Mouse (Mus musculus) cerebellum, adult (tissue): ENCODE measurements at regions not wholly inside any gene's neighbourhood (a gene's known extent, or its start where the extent isn't known, plus 50 kb on each side); places are given as distances from the start of the nearest gene placed in this dataset.

ENCODE experiments used
- ATAC-seq: cut with Nextera tagmentation; 2 replicates; pipeline ENCODE4 v1.9.2; 2017; ENCODE audit warnings: mild to moderate bottlenecking, moderate library complexity, mixed read lengths; ENCODE audit not compliant: insufficient number of reproducible peaks, low FRiP score, low TSS enrichment

GRCm38 (mm10) chr14:67181586-67181985, 1172.6 kb upstream of the Gulo start:
- ATAC-seq, result no peak

- ATAC-seq, result no peak
Measured at GRCm38 (mm10) chr14:67179549-67179948, 1170.5 kb upstream of the Gulo start.

DNA sequence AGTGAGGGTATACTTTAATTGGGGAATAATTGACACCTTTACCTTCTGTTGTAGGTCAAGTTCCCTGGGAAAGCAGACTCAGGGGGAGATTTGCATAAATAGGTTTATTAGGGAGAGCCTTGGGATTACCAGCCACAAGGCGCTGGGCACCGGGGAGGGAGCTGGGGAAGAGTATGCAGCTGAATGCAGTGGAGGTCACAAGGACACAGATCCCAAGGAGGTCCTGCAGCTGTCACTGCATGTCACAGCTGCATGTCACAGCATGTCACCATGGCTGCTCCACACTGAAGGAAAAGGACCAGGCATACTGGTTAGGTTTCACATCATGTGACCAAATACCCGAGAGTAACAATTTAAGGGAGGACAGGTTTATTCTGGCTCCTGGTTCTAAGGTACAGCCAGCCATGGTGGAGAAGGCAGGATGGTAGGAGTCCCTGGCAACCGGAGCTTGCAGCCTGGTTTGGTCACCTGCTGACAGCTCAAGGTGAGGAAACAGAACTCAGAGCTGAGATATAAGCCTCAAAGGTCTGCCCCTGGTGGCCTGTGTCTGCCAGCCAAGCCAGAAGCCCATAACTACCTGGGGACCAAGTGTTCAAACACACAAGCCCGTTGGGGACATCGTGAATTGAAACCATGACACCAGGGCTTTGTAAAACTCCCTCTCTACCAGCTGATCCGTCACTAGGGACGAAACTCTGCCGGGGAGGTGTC, 1169.5 kb upstream of the Gulo start:
- ATAC-seq, result no peak

GRCm38 (mm10) chr14:67176672-67177071, 1167.7 kb upstream of the Gulo start:
- no peak for ATAC-seq

GRCm38 (mm10) chr14:67176100-67176499, 1167.1 kb upstream of the Gulo start:
- no peak for ATAC-seq

- no peak for ATAC-seq
Measured at GRCm38 (mm10) chr14:67174929-67175328, 1165.9 kb upstream of the Gulo start.

DNA sequence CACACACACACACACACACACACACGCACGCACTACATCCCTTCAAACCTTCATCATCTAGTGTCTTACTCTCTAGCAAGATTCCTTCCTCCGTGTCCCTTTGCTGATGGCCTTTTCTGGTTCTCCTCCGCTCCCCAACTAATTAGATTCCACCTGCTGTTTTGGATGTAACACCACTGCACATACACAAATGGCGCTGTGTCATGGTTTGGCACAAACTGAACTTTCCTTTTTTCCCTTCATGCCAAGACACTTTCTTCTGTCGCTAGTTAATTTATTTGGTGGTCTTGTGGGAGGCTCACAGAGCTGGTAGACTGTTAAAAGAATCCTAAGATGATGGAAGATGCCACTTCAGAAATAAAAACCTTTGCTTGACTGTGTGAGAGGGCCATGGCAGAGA, 1161.8 kb upstream of the Gulo start:
- no peak for ATAC-seq

DNA sequence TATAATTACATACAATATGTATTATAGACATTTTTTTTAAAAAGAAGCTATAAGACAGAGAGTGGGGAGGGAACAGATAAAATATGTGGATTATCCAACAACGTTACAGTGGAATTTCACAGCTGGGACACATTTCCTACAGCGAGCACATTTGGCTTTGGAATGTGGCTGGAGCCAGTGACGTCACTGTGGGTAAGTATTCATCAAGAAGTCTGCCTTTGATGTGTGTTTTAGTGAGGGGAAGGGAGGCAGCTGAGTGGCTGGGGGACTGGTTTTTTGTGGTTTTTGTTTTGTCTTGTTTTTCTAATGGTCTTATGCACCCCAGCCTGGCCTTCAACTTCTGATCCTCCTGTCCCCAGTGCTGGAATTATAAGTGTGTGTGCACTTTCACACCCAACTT, 1161.2 kb upstream of the Gulo start:
- ATAC-seq, result no peak

GRCm38 (mm10) chr14:67169201-67169600, 1160.2 kb upstream of the Gulo start:
- no peak for ATAC-seq

DNA sequence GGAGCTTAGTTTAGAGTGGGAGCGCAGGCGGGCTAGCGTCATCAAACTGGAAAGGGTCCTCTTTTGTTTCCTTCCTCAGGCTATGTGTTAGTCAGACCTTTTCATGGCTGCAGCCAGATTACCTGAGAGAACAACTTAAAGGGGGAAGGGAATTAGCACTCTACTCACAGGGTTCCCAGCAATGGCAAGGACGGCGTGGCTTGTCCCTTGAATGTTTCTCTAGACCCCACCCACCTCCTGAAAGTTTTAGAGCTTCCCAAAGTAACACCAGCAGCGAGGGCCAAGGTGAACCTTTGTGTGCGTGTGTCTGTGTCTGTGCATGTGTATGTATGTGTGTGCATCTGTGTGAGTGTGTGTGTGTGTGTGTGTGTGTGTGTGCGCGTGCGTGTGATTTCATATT, 1151.0 kb upstream of the Gulo start:
- no peak for ATAC-seq

DNA sequence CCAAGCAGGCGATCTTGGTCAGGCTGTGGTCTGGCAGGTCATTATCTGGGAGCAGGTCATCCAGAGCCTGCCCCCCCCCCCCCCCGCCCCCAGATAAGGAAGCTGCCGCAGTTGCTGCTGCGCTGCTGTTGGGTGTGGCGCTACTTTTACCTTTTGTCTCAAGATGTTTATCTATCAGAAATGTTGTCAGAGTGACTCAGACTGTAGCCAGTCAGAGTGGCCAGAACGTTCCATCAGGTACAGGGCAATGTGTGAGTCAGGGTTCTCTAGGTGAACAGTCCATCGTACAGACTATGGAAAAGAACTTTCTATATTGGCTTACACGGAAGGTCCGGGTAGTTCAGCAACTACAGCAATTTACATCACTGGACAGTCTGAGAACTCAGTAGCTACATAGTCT, 1149.9 kb upstream of the Gulo start:
- no peak for ATAC-seq

- peak; percentile 74 for ATAC-seq
Measured at GRCm38 (mm10) chr14:67156366-67156765, 1147.4 kb upstream of the Gulo start.

DNA sequence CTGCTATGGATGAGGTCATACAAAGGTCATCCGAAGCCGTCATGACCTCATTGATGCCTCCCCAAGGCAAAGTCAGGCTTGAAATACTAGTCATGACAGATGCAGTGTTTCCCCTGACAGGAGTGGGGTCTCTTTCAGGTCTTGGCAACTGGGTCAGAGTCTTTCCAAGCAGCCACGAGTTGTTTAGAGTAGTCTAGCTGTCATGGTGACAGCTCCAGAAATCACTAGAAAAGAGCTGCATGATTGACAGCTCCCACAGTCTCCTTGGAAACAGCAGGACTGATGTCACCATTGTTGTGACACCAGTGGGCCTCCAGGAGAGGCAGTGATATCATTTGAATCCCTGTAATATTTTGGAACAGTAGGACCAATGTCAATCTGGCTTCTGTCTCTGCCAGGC, 1144.6 kb upstream of the Gulo start:
- no peak for ATAC-seq

- no peak; the same call in 1 of the 2 replicates for ATAC-seq
Measured at GRCm38 (mm10) chr14:67149961-67150471, 1141.0 kb upstream of the Gulo start.

DNA sequence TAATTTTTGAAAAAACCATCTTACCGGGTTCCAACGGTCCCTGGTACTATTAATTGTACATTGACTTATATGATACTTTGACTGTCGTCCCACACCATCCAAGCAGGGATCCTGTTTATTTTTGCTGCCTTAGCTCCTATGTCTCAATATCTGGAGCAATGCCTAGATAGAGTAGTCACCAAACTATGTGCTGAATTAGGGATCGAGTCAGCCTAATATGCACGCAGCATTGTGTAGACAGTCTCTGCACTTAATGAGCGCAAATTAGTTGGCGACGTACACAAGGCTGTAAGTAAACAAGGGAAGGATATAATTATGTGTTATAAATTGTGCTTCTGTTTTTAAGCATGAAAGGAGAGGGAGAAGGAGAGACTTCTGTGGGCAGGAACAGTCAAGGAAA, 1140.1 kb upstream of the Gulo start:
- no peak for ATAC-seq

DNA sequence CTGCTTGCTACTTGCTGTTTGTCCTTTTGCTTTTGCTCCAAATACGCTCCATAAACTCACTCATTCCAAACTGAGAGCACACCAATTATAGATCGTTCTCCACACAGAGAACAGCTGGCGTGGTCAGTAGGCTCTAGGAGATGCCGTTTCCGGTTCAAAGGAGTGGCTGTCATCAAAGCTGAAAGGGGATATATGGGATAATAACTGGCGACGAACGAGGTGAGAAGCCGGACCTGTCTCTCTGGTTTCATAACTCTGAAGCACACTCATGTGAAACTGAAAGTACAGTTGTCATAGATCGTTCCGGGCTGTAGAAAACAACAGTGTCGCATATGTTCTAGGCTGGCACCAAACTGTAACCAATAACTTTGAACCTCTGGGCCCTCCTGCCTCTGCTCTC, 1137.6 kb upstream of the Gulo start:
- no peak for ATAC-seq

- ATAC-seq, result no peak
Measured at GRCm38 (mm10) chr14:67145046-67145445, 1136.0 kb upstream of the Gulo start.

GRCm38 (mm10) chr14:67144461-67144985, 1135.5 kb upstream of the Gulo start:
- no peak for ATAC-seq

DNA sequence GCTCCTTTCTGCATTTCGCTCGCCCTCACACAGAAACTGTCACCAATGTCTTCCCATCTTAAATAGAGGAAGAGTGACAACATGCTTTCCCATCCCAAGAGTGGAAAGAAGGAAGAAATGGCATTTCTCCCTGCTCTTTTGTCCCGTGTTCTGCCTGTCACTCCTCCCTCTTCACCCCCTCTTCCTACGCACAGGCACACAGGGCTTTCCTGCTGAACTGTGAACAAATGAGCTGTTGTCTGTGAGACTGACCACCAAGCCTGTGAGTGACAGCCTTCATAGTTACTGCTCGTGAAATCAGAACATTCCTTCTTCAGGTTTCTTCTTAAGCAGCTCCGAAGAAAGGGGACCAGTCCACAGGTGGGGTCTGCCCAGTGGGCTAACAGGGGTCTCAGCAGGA, 1134.8 kb upstream of the Gulo start:
- no peak for ATAC-seq

- ATAC-seq, result peak; percentile 84
Measured at GRCm38 (mm10) chr14:67142556-67143250, 1133.7 kb upstream of the Gulo start.

DNA sequence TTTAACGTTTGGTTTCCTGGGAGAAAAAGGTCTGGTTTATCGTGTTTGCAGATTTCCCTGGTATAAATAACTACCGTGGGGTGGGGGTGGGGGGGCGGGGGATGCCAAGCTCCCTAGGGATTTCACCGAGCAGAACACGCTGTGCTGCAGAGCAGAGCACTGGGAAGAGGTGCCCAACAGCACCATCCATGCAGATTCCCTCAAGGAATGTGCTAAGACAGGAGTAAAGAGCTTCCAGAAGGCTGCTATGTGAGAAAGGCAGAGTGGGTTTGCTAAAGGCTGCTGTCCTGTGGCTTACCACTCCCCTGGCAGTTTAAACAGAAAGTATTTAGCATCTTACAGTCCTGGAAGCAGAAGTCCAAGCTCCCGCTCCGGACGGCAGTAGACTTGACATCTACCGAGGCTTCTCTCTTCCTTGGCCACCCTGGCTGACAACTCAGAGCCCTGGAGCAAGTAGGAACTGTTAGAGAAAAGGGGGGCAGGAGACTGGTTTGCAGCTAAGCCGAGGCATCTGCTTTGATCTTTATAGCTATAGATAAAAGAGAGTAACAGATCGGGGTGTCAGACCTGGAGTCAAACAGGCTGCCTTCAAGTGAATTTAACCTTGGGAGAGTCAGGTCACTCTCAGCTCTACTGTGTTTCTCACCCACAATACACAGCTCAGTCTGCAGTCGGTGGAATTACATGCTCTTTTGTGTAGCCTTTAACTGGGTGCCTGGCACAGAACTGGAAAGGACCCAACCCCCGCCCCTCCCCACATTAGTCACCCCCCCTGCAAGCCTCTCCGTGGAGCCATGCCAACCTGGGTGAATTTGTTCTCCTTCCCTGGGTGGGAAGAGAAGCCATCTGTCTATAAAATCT, 1132.8 kb upstream of the Gulo start:
- peak; percentile 43 for ATAC-seq
